Mouse (Mus musculus): ENCODE results near the gene Olfr1440.

Olfr1440 gene

GRCm38 (mm10) chr19:12386979-12387378 is at the start of gene Olfr1440:
Gene Olfr1440 (plus strand): TSS chr19:12387279.
- no peak for DNase-seq (ENCODE audit: low spot score)

GRCm38 (mm10) chr19:12373004-12373403 is 14.1 kb upstream of the Olfr1440 start:
- DNase-seq (ENCODE audit: low spot score): no peak

GRCm38 (mm10) chr19:12374465-12375025 is 12.5 kb upstream of the Olfr1440 start:
- DNase-seq (ENCODE audit: low spot score): no peak

GRCm38 (mm10) chr19:12413737-12414136 is 26.7 kb downstream of the Olfr1440 start:
- no peak for DNase-seq (ENCODE audit: low spot score)

GRCm38 (mm10) chr19:12417361-12417760 is 30.3 kb downstream of the Olfr1440 start, which contains the start of gene Olfr1441:
Gene Olfr1441 (plus strand): TSS chr19:12417433.
- no peak for DNase-seq (ENCODE audit: low spot score)

- no peak for DNase-seq (ENCODE audit: low spot score)
Measured at GRCm38 (mm10) chr19:12418312-12418711, 31.2 kb downstream of the Olfr1440 start.

- DNase-seq (ENCODE audit: low spot score): no peak
Measured at GRCm38 (mm10) chr19:12420555-12420954, 33.5 kb downstream of the Olfr1440 start.

- no peak for DNase-seq (ENCODE audit: low spot score)
Measured at GRCm38 (mm10) chr19:12421680-12422079, 34.6 kb downstream of the Olfr1440 start.

- no peak for DNase-seq (ENCODE audit: low spot score)
Measured at GRCm38 (mm10) chr19:12427101-12427500, 40.0 kb downstream of the Olfr1440 start.

GRCm38 (mm10) chr19:12427605-12428004 is 40.5 kb downstream of the Olfr1440 start, which contains the start of gene Pfpl:
Gene Pfpl (plus strand): TSS chr19:12427905.
- no peak for DNase-seq (ENCODE audit: low spot score)

GRCm38 (mm10) chr19:12433033-12433432 is 46.0 kb downstream of the Olfr1440 start:
- peak; percentile 70 for DNase-seq (ENCODE audit: low spot score)

- no peak for DNase-seq (ENCODE audit: low spot score)
Measured at GRCm38 (mm10) chr19:12435011-12435416, 47.9 kb downstream of the Olfr1440 start.

GRCm38 (mm10) chr19:12435750-12436524 is 48.9 kb downstream of the Olfr1440 start:
- no peak for DNase-seq (ENCODE audit: low spot score)

GRCm38 (mm10) chr19:12439581-12439980 is 52.5 kb downstream of the Olfr1440 start:
- DNase-seq (ENCODE audit: low spot score): no peak

- no peak for DNase-seq (ENCODE audit: low spot score)
Measured at GRCm38 (mm10) chr19:12440103-12440725, 53.1 kb downstream of the Olfr1440 start.

GRCm38 (mm10) chr19:12442560-12442959 is 55.5 kb downstream of the Olfr1440 start:
- DNase-seq (ENCODE audit: low spot score): no peak

- no peak for DNase-seq (ENCODE audit: low spot score)
Measured at GRCm38 (mm10) chr19:12445014-12445413, 57.9 kb downstream of the Olfr1440 start.
